Mouse (Mus musculus) left cerebral cortex, adult 2 months (tissue): Measurements from ENCODE around the gene Chst11. TPM values are rescaled to one million over a fixed set of nuclear protein-coding genes. Genes with fewer than 3 reads are reported as not detected.

Source experiments
- DNase-seq, 2 experiments: peaks; one replicate each; pipeline ENCODE4 v3.0.0; 2021 to 2022; ENCODE audit warnings: low spot score in 2 of 2, mixed read lengths in 1 of 2; ENCODE audit errors: extremely low spot score in 1 of 2
- H3K27ac ChIP-seq: fragments of 200-600 bp; 2 replicates; pipeline ENCODE4 v1.8.1; 2022
- H3K4me3 ChIP-seq: fragments of 200-600 bp; 2 replicates; pipeline ENCODE4 v1.8.1; 2022
- CTCF ChIP-seq: fragments of 200-600 bp; IDR thresholded peaks from 2 replicates; pipeline ENCODE4 v1.8.1; 2022; ENCODE audit warnings: antibody characterized with exemption, mild to moderate bottlenecking, moderate library complexity
- intact Hi-C: fragments of 180-260 bp; cut with DNase I; formaldehyde crosslinking; loops from one replicate; pipeline ENCODE4 v1.15.1; 2025
- total RNA-seq, 2 experiments: library from RNA; stranded (reverse); gene quantifications; 2 replicates each; pipeline ENCODE4 v1.2.3; 2021

The Chst11 gene
- total RNA-seq, 2 experiments from 2014 or later: 31.1 to 35.0 TPM

GRCm38 (mm10) chr10:82994284-82994683 is 9.0 kb downstream of the Chst11 start:
- intact Hi-C loops: no loop called here
- H3K4me3 ChIP-seq: no peak overlapping the region
- no peak for TF ChIP-seq CTCF
- H3K27ac ChIP-seq: no peak overlapping the region
- DNase-seq: no peak

GRCm38 (mm10) chr10:82997460-82997859 is 12.2 kb downstream of the Chst11 start:
- intact Hi-C loops: no loop called here
- DNase-seq: no peak
- no peak for TF ChIP-seq CTCF

GRCm38 (mm10) chr10:83000169-83000568 is 14.9 kb downstream of the Chst11 start:
- intact Hi-C loops: loop anchor here (5.0 kb wide), 1 partner anchor 62 kb away; no protein-coding TSS in a partner anchor
- no peak for TF ChIP-seq CTCF
- Histone ChIP-seq H3K4me3 (no peak overlapping the region), H3K27ac (no peak overlapping the region)
- DNase-seq: no peak

More at GRCm38 (mm10) chr10:82997460-82997859, 12.2 kb downstream of the Chst11 start:
- Histone ChIP-seq H3K27ac (no peak overlapping the region), H3K4me3 (no peak overlapping the region)

GRCm38 (mm10) chr10:83000721-83001120 is 15.4 kb downstream of the Chst11 start:
- no peak overlapping the region for H3K27ac ChIP-seq
- no peak for TF ChIP-seq CTCF
- intact Hi-C loops: loop anchor here (5.0 kb wide), 1 partner anchor 62 kb away; no protein-coding TSS in a partner anchor
- no peak overlapping the region for H3K4me3 ChIP-seq
- DNase-seq: no peak

GRCm38 (mm10) chr10:83003899-83004298 is 18.6 kb downstream of the Chst11 start:
- intact Hi-C loops: loop anchor here (5.0 kb wide), 1 partner anchor 58 kb away; no protein-coding TSS in a partner anchor

GRCm38 (mm10) chr10:83004389-83004788 is 19.1 kb downstream of the Chst11 start:
- H3K27ac ChIP-seq: peak overlapping the region; percentile 6; the same call in 1 of the 2 replicates
- H3K4me3 ChIP-seq: no peak overlapping the region
- intact Hi-C loops: loop anchor here (5.0 kb wide), 1 partner anchor 58 kb away; no protein-coding TSS in a partner anchor
- DNase-seq: peak; percentile 56 to 62
- TF ChIP-seq CTCF: no peak

More at GRCm38 (mm10) chr10:83003899-83004298, 18.6 kb downstream of the Chst11 start:
- H3K4me3 ChIP-seq: no peak overlapping the region
- peak overlapping the region; percentile 6; the same call in 1 of the 2 replicates for H3K27ac ChIP-seq
- DNase-seq: no peak
- no peak for TF ChIP-seq CTCF

GRCm38 (mm10) chr10:83005003-83005402 is 19.7 kb downstream of the Chst11 start:
- Histone ChIP-seq H3K4me3 (no peak overlapping the region), H3K27ac (peak overlapping the region; percentile 56; the same call in 1 of the 2 replicates)
- TF ChIP-seq CTCF: no peak
- intact Hi-C loops: no loop called here
- DNase-seq: no peak

GRCm38 (mm10) chr10:83006258-83006657 is 21.0 kb downstream of the Chst11 start:
- no peak for TF ChIP-seq CTCF
- intact Hi-C loops: no loop called here

GRCm38 (mm10) chr10:83013984-83014383 is 28.7 kb downstream of the Chst11 start:
- H3K4me3 ChIP-seq: no peak overlapping the region
- no peak for TF ChIP-seq CTCF
- intact Hi-C loops: no loop called here
- no peak for DNase-seq
- no peak overlapping the region for H3K27ac ChIP-seq

More at GRCm38 (mm10) chr10:83006258-83006657, 21.0 kb downstream of the Chst11 start:
- no peak for DNase-seq
- H3K4me3 ChIP-seq: no peak overlapping the region
- no peak overlapping the region for H3K27ac ChIP-seq

GRCm38 (mm10) chr10:83015919-83016318 is 30.6 kb downstream of the Chst11 start:
- H3K4me3 ChIP-seq: no peak overlapping the region
- no peak overlapping the region for H3K27ac ChIP-seq
- no peak for DNase-seq
- no peak for TF ChIP-seq CTCF
- intact Hi-C loops: no loop called here

GRCm38 (mm10) chr10:83016779-83017178 is 31.5 kb downstream of the Chst11 start:
- intact Hi-C loops: no loop called here
- no peak for TF ChIP-seq CTCF
- Histone ChIP-seq H3K4me3 (no peak overlapping the region), H3K27ac (no peak overlapping the region)
- DNase-seq: no peak

- DNase-seq: no peak
- H3K27ac ChIP-seq: no peak overlapping the region
- TF ChIP-seq CTCF: no peak
Observed at GRCm38 (mm10) chr10:83017760-83018498, 32.6 kb downstream of the Chst11 start.

More at GRCm38 (mm10) chr10:83017760-83018498, 32.6 kb downstream of the Chst11 start:
- intact Hi-C loops: no loop called here
- H3K4me3 ChIP-seq: no peak overlapping the region
